Mouse (Mus musculus) cerebellum, adult (tissue): ENCODE results near the gene R3hdm4.
"Not testable (repeated sequence)": the region's sequence is repeated elsewhere in the genome, so short reads cannot be mapped to it uniquely, and the experiment has no call there.

ENCODE experiments used
- ATAC-seq: cut with Nextera tagmentation; 2 replicates; pipeline ENCODE4 v1.9.2; 2017; ENCODE audit warnings: mild to moderate bottlenecking, moderate library complexity, mixed read lengths; ENCODE audit not compliant: insufficient number of reproducible peaks, low FRiP score, low TSS enrichment

R3hdm4 gene

GRCm38 (mm10) chr10:79920958-79921535 is at the start of gene R3hdm4:
TSS of gene R3hdm4 (minus strand) at chr10:79921208.
- ATAC-seq, result no peak

GRCm38 (mm10) chr10:79970415-79971182 is 49.6 kb upstream of the R3hdm4 start, which contains the start of gene Grin3b:
TSS of gene Grin3b (plus strand) at chr10:79970715.
- no peak for ATAC-seq

- ATAC-seq, result no peak
These were observed 48.1 kb upstream of the R3hdm4 start for GRCm38 (mm10) chr10:79969124-79969568.

GRCm38 (mm10) chr10:79968181-79968580 is 47.2 kb upstream of the R3hdm4 start:
- no peak for ATAC-seq

GRCm38 (mm10) chr10:79966886-79967400 is 45.9 kb upstream of the R3hdm4 start:
- 0 out of 2 replicates have a peak, but pooled peaks have one; percentile 21 for ATAC-seq

GRCm38 (mm10) chr10:79965325-79965724 is 44.3 kb upstream of the R3hdm4 start:
- ATAC-seq, result no peak

- ATAC-seq, result no peak
These were observed 43.7 kb upstream of the R3hdm4 start for GRCm38 (mm10) chr10:79964727-79965126.

- no peak for ATAC-seq
These were observed 39.8 kb upstream of the R3hdm4 start for GRCm38 (mm10) chr10:79960671-79961294.

- ATAC-seq, result peak; percentile 87
These were observed 39.0 kb upstream of the R3hdm4 start, which contains the start of gene Wdr18 for GRCm38 (mm10) chr10:79959847-79960601. TSS of gene Wdr18 (plus strand) at chr10:79960152.

- not testable (repeated sequence) for ATAC-seq
These were observed 38.4 kb upstream of the R3hdm4 start for GRCm38 (mm10) chr10:79959412-79959811.

GRCm38 (mm10) chr10:79958140-79958816 is 37.3 kb upstream of the R3hdm4 start:
- ATAC-seq, result no peak

GRCm38 (mm10) chr10:79956643-79957154 is 35.7 kb upstream of the R3hdm4 start:
- ATAC-seq, result no peak

- no peak for ATAC-seq
These were observed 34.7 kb upstream of the R3hdm4 start for GRCm38 (mm10) chr10:79955691-79956090.

GRCm38 (mm10) chr10:79953946-79954345 is 32.9 kb upstream of the R3hdm4 start:
- ATAC-seq, result no peak

GRCm38 (mm10) chr10:79950661-79951060 is 29.7 kb upstream of the R3hdm4 start:
- ATAC-seq, result no peak

GRCm38 (mm10) chr10:79949873-79950272 is 28.9 kb upstream of the R3hdm4 start:
- ATAC-seq, result no peak

GRCm38 (mm10) chr10:79947502-79947901 is 26.5 kb upstream of the R3hdm4 start:
- no peak for ATAC-seq

GRCm38 (mm10) chr10:79946752-79947322 is 25.8 kb upstream of the R3hdm4 start:
- ATAC-seq, result no peak
